Mouse (Mus musculus) heart, postnatal 0 days (tissue): ENCODE results near the gene Itpkc. TPM values are rescaled to one million over a fixed set of nuclear protein-coding genes. Genes with fewer than 3 reads are reported as not detected.

Experiments
- ATAC-seq: fragments of 200-750 bp; cut with Nextera tagmentation; 2 replicates; pipeline ENCODE4 v1.8.0; 2017; ENCODE audit warnings: low read depth, moderate number of reproducible peaks, moderate library complexity; ENCODE audit not compliant: insufficient read depth
- DNase-seq: peaks from one replicate; pipeline ENCODE4 v3.0.0-alpha.2; 2016; ENCODE audit warnings: low spot score
- H3K27ac ChIP-seq: fragments of 300-500 bp; sonication (generic); 2 replicates; pipeline ENCODE4 v1.5.1; 2014; ENCODE audit warnings: low read depth, mild to moderate bottlenecking
- H3K27me3 ChIP-seq: fragments of 300-500 bp; sonication (generic); 2 replicates; pipeline ENCODE4 v1.6.1; 2014; ENCODE audit warnings: low read length, mixed read lengths; ENCODE audit not compliant: control insufficient read depth, insufficient read depth
- H3K36me3 ChIP-seq: fragments of 300-500 bp; sonication (generic); replicated peaks from 2 replicates; pipeline ENCODE4 v1.6.1; 2014; ENCODE audit warnings: low read length, mixed read lengths; ENCODE audit not compliant: control insufficient read depth, insufficient read depth
- H3K4me1 ChIP-seq: fragments of 300-500 bp; sonication (generic); 2 replicates; pipeline ENCODE4 v1.6.1; 2014; ENCODE audit warnings: antibody characterized with exemption; ENCODE audit not compliant: control insufficient read depth, insufficient read depth
- H3K4me2 ChIP-seq: fragments of 300-500 bp; sonication (generic); 2 replicates; pipeline ENCODE4 v1.6.1; 2014; ENCODE audit warnings: low read depth, mild to moderate bottlenecking, low read length, moderate library complexity
- H3K4me3 ChIP-seq: fragments of 300-500 bp; sonication (generic); 2 replicates; pipeline ENCODE4 v1.5.1; 2014; ENCODE audit warnings: low read depth, low read length
- H3K9ac ChIP-seq: fragments of 300-500 bp; sonication (generic); replicated peaks from 2 replicates; pipeline ENCODE4 v1.6.1; 2014; ENCODE audit warnings: low read depth, low read length, mixed read lengths
- H3K9me3 ChIP-seq: fragments of 300-500 bp; sonication (generic); replicated peaks from 2 replicates; pipeline ENCODE4 v1.6.1; 2016; ENCODE audit warnings: low read length; ENCODE audit not compliant: control insufficient read depth
- CTCF ChIP-seq: IDR thresholded peaks from 2 replicates; pipeline ENCODE4 v1.5.1; 2016; ENCODE audit warnings: antibody characterized with exemption, control low read depth, low read depth
- EP300 ChIP-seq: IDR thresholded peaks from 2 replicates; pipeline ENCODE4 v1.6.1; 2016; ENCODE audit warnings: antibody characterized with exemption, low read depth
- WGBS: fragments of 180-500 bp; shearing (Covaris S2); extraction: QIAGEN DNeasy Blood & Tissue Kit; methylation state at CpG from one replicate; pipeline ENCODE4 v1.1.7; 2014; 5-methylcytosine and 5-hydroxymethylcytosine counted together
- microRNA counts: library from miRNA; unstranded; fragments of <30 nt; microRNA quantifications from one replicate; lab custom pipeline; 2015
- microRNA-seq: library from miRNA; unstranded; fragments of <30 nt; microRNA quantifications from one replicate; pipeline ENCODE4, GENCODE M21; 2016
- polyA plus RNA-seq: library from polyadenylated mRNA; unstranded; fragments of >200 nt; fragmentation: Nextera tagmentation; extraction: Ambion mirVana; gene quantifications from 2 replicates; pipeline ENCODE4 v1.2.1, GENCODE M21; 2015
- total RNA-seq: library from RNA; depleted of rRNA; stranded (reverse); fragments of >200 nt; gene quantifications from 2 replicates; pipeline ENCODE4 v1.2.3, GENCODE M21; 2014; ENCODE audit warnings: low replicate concordance; rRNA removed

The Itpkc gene
- total and polyA plus RNA-seq, 2 experiments from 2014 or later, result 1.3 to 14.7 TPM

- ATAC-seq (no peak), DNase-seq (no peak)
- H3K9ac ChIP-seq, result no peak overlapping the region; the same call in 1 of the 2 replicates
- H3K4me1 ChIP-seq, result peaks cover 31% of the 10 kb centered on the region
- 0 out of 2 replicates have a peak overlapping the region, but pooled peaks have one; percentile 93 for H3K4me2 ChIP-seq
- no peaks in the 10 kb centered on the region for H3K9me3 ChIP-seq
- WGBS, result 70% methylated on average over 5 of the region's 5 CpGs
- H3K27ac ChIP-seq, result no peak overlapping the region
- peaks cover 26% of the 10 kb centered on the region for H3K36me3 ChIP-seq
- TF ChIP-seq EP300, result no peak
- TF ChIP-seq CTCF, result no peak
- H3K27me3 ChIP-seq, result no peaks in the 10 kb centered on the region
- no peak overlapping the region for H3K4me3 ChIP-seq
Measured at GRCm38 (mm10) chr7:27162780-27163449, 65.5 kb downstream of the Itpkc start.

GRCm38 (mm10) chr7:27161744-27162143, 66.7 kb downstream of the Itpkc start:
- H3K27ac ChIP-seq, result no peak overlapping the region
- WGBS, result 76% methylated on average over 4 of the region's 4 CpGs
- DNase-seq (no peak), ATAC-seq (no peak)
- H3K27me3 ChIP-seq, result no peaks in the 10 kb centered on the region
- no peak overlapping the region for H3K4me3 ChIP-seq
- no peaks in the 10 kb centered on the region for H3K9me3 ChIP-seq
- H3K9ac ChIP-seq, result no peak overlapping the region
- peaks cover 35% of the 10 kb centered on the region for H3K36me3 ChIP-seq
- peaks cover 31% of the 10 kb centered on the region for H3K4me1 ChIP-seq
- TF ChIP-seq CTCF, result no peak
- no peak for TF ChIP-seq EP300
- H3K4me2 ChIP-seq, result no peak overlapping the region

GRCm38 (mm10) chr7:27160921-27161320, 67.5 kb downstream of the Itpkc start:
- Histone ChIP-seq H3K4me1 (peaks cover 31% of the 10 kb centered on the region), H3K36me3 (peaks cover 35% of the 10 kb centered on the region), H3K27me3 (no peaks in the 10 kb centered on the region), H3K4me2 (no peak overlapping the region), H3K9me3 (no peaks in the 10 kb centered on the region), H3K4me3 (no peak overlapping the region), H3K27ac (no peak overlapping the region), H3K9ac (no peak overlapping the region)
- 83% methylated on average over 3 of the region's 3 CpGs for WGBS
- TF ChIP-seq CTCF, result no peak
- TF ChIP-seq EP300, result no peak
- no peak for ATAC-seq
- DNase-seq, result no peak

DNA sequence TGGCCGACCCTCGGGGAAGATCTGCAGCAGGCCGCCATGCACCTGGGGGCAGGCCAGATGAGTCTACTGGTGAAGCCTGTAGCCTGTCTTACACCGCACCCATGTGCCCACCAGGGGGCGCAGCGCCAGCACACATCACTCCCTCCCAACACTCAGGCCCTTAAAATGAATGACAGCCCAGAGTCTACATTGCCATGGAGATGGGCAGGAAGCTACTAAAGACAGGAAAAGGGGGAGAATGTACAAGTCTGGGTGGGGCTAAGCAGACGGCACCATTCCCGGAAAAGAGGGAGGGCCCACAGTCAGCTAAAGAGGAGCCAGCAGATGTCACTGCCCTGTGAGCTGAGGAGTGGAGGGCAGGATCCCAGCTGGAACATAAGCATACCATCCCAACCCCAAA, 68.6 kb downstream of the Itpkc start:
- Histone ChIP-seq H3K4me3 (no peak overlapping the region), H3K36me3 (peaks cover 34% of the 10 kb centered on the region), H3K27ac (0 out of 2 replicates have a peak overlapping the region, but pooled peaks have one; percentile 4), H3K4me1 (peaks cover 21% of the 10 kb centered on the region), H3K4me2 (no peak overlapping the region), H3K27me3 (no peaks in the 10 kb centered on the region), H3K9me3 (no peaks in the 10 kb centered on the region), H3K9ac (no peak overlapping the region)
- peak; percentile 89 for DNase-seq
- TF ChIP-seq EP300 (no peak), CTCF (peak; percentile 98)
- peak; percentile 89 for ATAC-seq
- WGBS, result 18% methylated on average over 8 of the region's 8 CpGs

DNA sequence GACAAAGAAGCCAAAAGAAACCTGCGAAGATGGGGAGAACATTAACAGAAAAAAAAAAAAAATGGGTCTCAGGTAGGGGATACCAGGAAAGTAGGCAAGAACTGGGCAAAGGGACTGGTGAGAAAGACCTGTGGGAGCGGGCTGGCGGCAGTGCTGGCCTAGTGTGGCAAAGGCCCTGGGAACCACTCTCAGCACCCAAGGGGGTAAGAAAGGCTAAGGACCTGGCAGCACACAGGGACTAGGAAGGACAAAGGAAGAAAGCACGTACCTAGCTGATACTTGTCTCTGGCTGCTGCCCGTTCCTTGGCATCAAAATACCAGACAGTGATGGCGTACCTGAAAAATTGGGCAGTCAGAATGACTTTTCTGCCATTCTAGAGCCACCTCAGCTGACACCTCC, 69.2 kb downstream of the Itpkc start:
- peaks cover 28% of the 10 kb centered on the region for H3K36me3 ChIP-seq

DNA sequence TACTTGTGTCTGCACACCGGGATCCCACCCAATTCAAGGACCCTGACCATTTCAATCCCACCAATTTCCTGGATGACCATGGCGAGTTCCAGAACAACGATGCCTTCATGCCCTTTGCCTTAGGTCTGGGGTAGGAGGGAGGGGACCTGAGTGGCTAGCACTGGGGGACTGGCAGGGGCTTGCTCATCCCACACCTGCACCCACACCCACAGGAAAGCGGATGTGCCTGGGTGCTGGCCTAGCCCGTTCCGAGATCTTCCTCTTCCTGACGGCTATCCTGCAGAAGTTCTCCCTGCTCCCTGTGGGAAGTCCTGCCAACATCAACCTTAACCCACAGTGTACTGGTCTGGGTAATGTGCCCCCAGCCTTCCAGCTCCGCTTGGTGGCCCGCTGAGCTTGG, 70.3 kb downstream of the Itpkc start:
- TF ChIP-seq CTCF (no peak), EP300 (no peak)
- Histone ChIP-seq H3K27ac (no peak overlapping the region), H3K9me3 (no peaks in the 10 kb centered on the region), H3K9ac (no peak overlapping the region), H3K27me3 (no peaks in the 10 kb centered on the region), H3K4me1 (peaks cover 5% of the 10 kb centered on the region), H3K4me2 (no peak overlapping the region), H3K4me3 (no peak overlapping the region), H3K36me3 (peaks cover 26% of the 10 kb centered on the region)
- WGBS, result 94% methylated on average over 9 of the region's 9 CpGs
- no peak for ATAC-seq
- DNase-seq, result no peak

More for the DNA sequence above, 69.2 kb downstream of the Itpkc start:
- Histone ChIP-seq H3K4me1 (peaks cover 15% of the 10 kb centered on the region), H3K4me2 (no peak overlapping the region), H3K9ac (no peak overlapping the region), H3K27ac (no peak overlapping the region), H3K27me3 (no peaks in the 10 kb centered on the region), H3K4me3 (no peak overlapping the region), H3K9me3 (no peaks in the 10 kb centered on the region)
- 95% methylated on average over 6 of the region's 6 CpGs for WGBS
- DNase-seq (no peak), ATAC-seq (no peak)
- TF ChIP-seq CTCF (no peak), EP300 (no peak)

MicroRNA genes within 50 kb of the gene (microRNA counts, 519-probe panel; counts per million panel counts)
- microRNA mmu-miR-1191 (lab: Ali Mortazavi, UCI), result not detected

Small RNAs within 50 kb of the gene (microRNA-seq; reads per million reads assigned to microRNA genes)
- gene Mir1191, result not detected
- 0.54 reads per million for gene Mir3101

Other genes with a start within 250 kb of the Itpkc start
- gene Cyp2a12, start 199.6 kb downstream of the Itpkc start, total RNA-seq, result not detected in 2 replicates
- gene Cyp2a12, start 199.6 kb downstream of the Itpkc start, polyA plus RNA-seq, result not detected in 2 replicates
- gene Cyp2f2, start 108.8 kb downstream of the Itpkc start, total RNA-seq, result 5.4 TPM in 1 of 2 replicates, not detected in the other
- gene Cyp2f2, start 108.8 kb downstream of the Itpkc start, polyA plus RNA-seq, result 0.05 and 14.2 TPM in 2 replicates
- gene Cyp2t4, start 74.9 kb downstream of the Itpkc start, total RNA-seq, result not detected in 2 replicates
- gene Cyp2t4, start 74.9 kb downstream of the Itpkc start, polyA plus RNA-seq, result not detected in 2 replicates
- 71.5 and 76.5 TPM in 2 replicates for gene Egln2, start 61.9 kb downstream of the Itpkc start, total RNA-seq
- gene Egln2, start 61.9 kb downstream of the Itpkc start, polyA plus RNA-seq, result 42.1 and 42.8 TPM in 2 replicates
- gene Rab4b, start 49.8 kb downstream of the Itpkc start, total RNA-seq, result 42.5 and 74.2 TPM in 2 replicates
- 44.4 and 45.9 TPM in 2 replicates for gene Rab4b, start 49.8 kb downstream of the Itpkc start, polyA plus RNA-seq
- gene Gm21983, start 47.6 kb downstream of the Itpkc start, total RNA-seq, result not detected in 2 replicates
- gene Gm21983, start 47.6 kb downstream of the Itpkc start, polyA plus RNA-seq, result 0.15 TPM in 1 of 2 replicates, not detected in the other
- gene Mia, start 47.5 kb downstream of the Itpkc start, total RNA-seq, result not detected in 2 replicates
- 0.25 and 0.38 TPM in 2 replicates for gene Mia, start 47.5 kb downstream of the Itpkc start, polyA plus RNA-seq
- 1.8 and 4.8 TPM in 2 replicates for gene BC024978, start 32.9 kb downstream of the Itpkc start, total RNA-seq
- gene BC024978, start 32.9 kb downstream of the Itpkc start, polyA plus RNA-seq, result 2.0 and 2.1 TPM in 2 replicates
- 78.2 and 79.4 TPM in 2 replicates for gene Snrpa, start 32.4 kb downstream of the Itpkc start, total RNA-seq
- 60.5 and 69.3 TPM in 2 replicates for gene Snrpa, start 32.4 kb downstream of the Itpkc start, polyA plus RNA-seq
- 5.8 and 7.2 TPM in 2 replicates for gene Coq8b, start 4.4 kb upstream of the Itpkc start, total RNA-seq
- 10.1 and 11.0 TPM in 2 replicates for gene Coq8b, start 4.4 kb upstream of the Itpkc start, polyA plus RNA-seq
- gene Numbl, start 29.8 kb upstream of the Itpkc start, total RNA-seq, result 15.9 and 23.5 TPM in 2 replicates
- gene Numbl, start 29.8 kb upstream of the Itpkc start, polyA plus RNA-seq, result 5.6 and 6.2 TPM in 2 replicates
- gene Ltbp4, start 109.0 kb upstream of the Itpkc start, total RNA-seq, result 150 TPM in 2 replicates
- gene Ltbp4, start 109.0 kb upstream of the Itpkc start, polyA plus RNA-seq, result 56.9 and 61.7 TPM in 2 replicates
- 16.7 and 21.0 TPM in 2 replicates for gene Shkbp1, start 127.4 kb upstream of the Itpkc start, total RNA-seq
- 14.2 and 18.3 TPM in 2 replicates for gene Shkbp1, start 127.4 kb upstream of the Itpkc start, polyA plus RNA-seq
- gene Gm20479, start 128.8 kb upstream of the Itpkc start, total RNA-seq, result 2.0 TPM in 1 of 2 replicates, not detected in the other
- gene Gm20479, start 128.8 kb upstream of the Itpkc start, polyA plus RNA-seq, result 0.46 TPM in 1 of 2 replicates, not detected in the other
- 0.12 TPM in 1 of 2 replicates, not detected in the other for gene Sptbn4, start 219.0 kb upstream of the Itpkc start, total RNA-seq
- 0.05 and 0.07 TPM in 2 replicates for gene Sptbn4, start 219.0 kb upstream of the Itpkc start, polyA plus RNA-seq
- 36.4 and 59.7 TPM in 2 replicates for gene Blvrb, start 219.3 kb upstream of the Itpkc start, total RNA-seq
- gene Blvrb, start 219.3 kb upstream of the Itpkc start, polyA plus RNA-seq, result 33.3 and 34.4 TPM in 2 replicates
- 4.3 and 11.4 TPM in 2 replicates for gene Sertad3, start 245.1 kb upstream of the Itpkc start, total RNA-seq
- 16.9 and 20.8 TPM in 2 replicates for gene Sertad3, start 245.1 kb upstream of the Itpkc start, polyA plus RNA-seq